Mouse (Mus musculus) cerebellum, adult 2 months (tissue): Measurements from ENCODE around the gene Prickle3. TPM values are rescaled to one million over a fixed set of nuclear protein-coding genes. Genes with fewer than 3 reads are reported as not detected.
"Not testable (repeated sequence)": the region's sequence is repeated elsewhere in the genome, so short reads cannot be mapped to it uniquely, and the experiment has no call there.

Source experiments
- DNase-seq, 2 experiments: peaks; one replicate each; pipeline ENCODE4 v3.0.0; 2021
- H3K27ac ChIP-seq: fragments of 200-500 bp; 2 replicates; pipeline ENCODE4 v1.5.1; 2012; ENCODE audit warnings: low read length, control low read depth, inconsistent platforms; ENCODE audit not compliant: insufficient read depth
- H3K27me3 ChIP-seq: fragments of 200-500 bp; 2 replicates; pipeline ENCODE4 v1.6.1; 2012; ENCODE audit warnings: inconsistent platforms, mild to moderate bottlenecking, low read length, moderate library complexity; ENCODE audit not compliant: control insufficient read depth, insufficient read depth
- H3K4me1 ChIP-seq: fragments of 200-500 bp; 2 replicates; pipeline ENCODE4 v1.6.1; 2011; ENCODE audit warnings: low read length; ENCODE audit not compliant: control insufficient read depth, insufficient read depth
- H3K4me3 ChIP-seq: fragments of 200-500 bp; replicated peaks from 2 replicates; pipeline ENCODE3; 2011; ENCODE audit warnings: mild to moderate bottlenecking, low read depth, low read length, control low read depth; ENCODE audit not compliant: insufficient read depth
- CTCF ChIP-seq: fragments of 200-500 bp; IDR thresholded peaks from 2 replicates; pipeline ENCODE4 v1.5.1; 2011; ENCODE audit warnings: low read depth, mild to moderate bottlenecking, control low read depth, low read length, moderate library complexity, borderline replicate concordance; ENCODE audit not compliant: insufficient read depth
- POLR2A ChIP-seq: fragments of 200-500 bp; IDR thresholded peaks from 2 replicates; pipeline ENCODE4 v1.6.1; 2011; ENCODE audit warnings: low read length, control low read depth, borderline replicate concordance; ENCODE audit not compliant: insufficient read depth
- WGBS: fragments of 180-500 bp; shearing (Covaris S2); methylation state at CpG from one replicate; pipeline ENCODE4 v1.1.7; 2018; 5-methylcytosine and 5-hydroxymethylcytosine counted together
- polyA plus RNA-seq: library from polyadenylated mRNA; depleted of rRNA; stranded (reverse); fragments of >200 nt; gene quantifications from 2 replicates; pipeline ENCODE4 v1.2.3, GENCODE M21; 2012; rRNA removed

Gene Prickle3
- polyA plus RNA-seq, 1 experiment = 1.7 TPM

DNA sequence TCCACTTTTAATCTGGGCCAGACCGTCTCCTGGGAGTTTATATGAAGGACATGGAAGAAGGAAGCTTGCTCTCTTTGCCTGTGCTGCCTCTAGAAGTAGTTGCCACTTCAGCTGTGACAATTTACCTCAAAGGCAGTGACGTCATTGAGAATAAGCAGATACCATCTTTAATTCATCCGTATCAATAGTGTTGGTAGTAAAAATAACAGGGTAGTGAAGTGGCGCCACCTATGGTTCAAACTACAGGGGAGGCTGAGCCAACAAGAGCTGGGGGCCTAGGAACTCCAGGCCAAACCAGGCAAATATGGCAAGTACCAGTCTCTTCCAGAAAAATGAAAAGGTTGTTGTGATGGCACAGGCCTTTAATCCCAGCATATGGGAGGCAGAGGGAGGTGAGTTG, 35.8 kb downstream of the Prickle3 start:
- Histone ChIP-seq H3K27me3 (no peaks in the 10 kb centered on the region), H3K4me3 (no peak overlapping the region), H3K27ac (no peak overlapping the region), H3K4me1 (peaks cover 5% of the 10 kb centered on the region)
- peak in 1 of 2 experiments; percentile 25 for DNase-seq
- WGBS = 29% methylated on average over 4 of the region's 4 CpGs
- no peak for TF ChIP-seq POLR2A
- peak; percentile 45; the same call in 1 of the 2 replicates for TF ChIP-seq CTCF

DNA sequence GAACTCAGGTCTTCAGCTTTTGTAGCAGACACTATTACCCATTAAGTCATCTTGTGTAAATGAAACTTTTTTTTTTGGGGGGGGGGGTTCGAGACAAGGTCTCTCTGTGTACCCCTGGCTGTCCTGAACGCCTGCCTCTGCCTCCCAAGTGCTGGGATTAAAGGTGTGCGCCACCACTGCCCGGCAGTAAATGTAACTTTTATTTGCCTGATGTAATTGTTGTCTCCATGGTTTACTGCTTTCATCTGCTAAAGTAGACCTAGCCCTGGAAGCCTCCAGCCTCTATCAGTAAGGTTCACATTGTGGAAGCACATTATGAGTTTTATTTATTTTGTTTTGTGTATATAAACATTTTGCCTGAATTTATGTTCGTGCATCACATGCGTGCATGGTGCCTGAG, 39.5 kb downstream of the Prickle3 start:
- no peaks in the 10 kb centered on the region for H3K27me3 ChIP-seq
- peak overlapping the region; percentile 32 for H3K4me3 ChIP-seq
- H3K4me1 ChIP-seq = 0 out of 2 replicates have a peak, but pooled peaks cover 3% of the 10 kb centered on the region
- WGBS = 34% methylated on average over 6 of the region's 6 CpGs
- DNase-seq = no peak
- H3K27ac ChIP-seq = no peak overlapping the region
- TF ChIP-seq CTCF (no peak), POLR2A (no peak)

DNA sequence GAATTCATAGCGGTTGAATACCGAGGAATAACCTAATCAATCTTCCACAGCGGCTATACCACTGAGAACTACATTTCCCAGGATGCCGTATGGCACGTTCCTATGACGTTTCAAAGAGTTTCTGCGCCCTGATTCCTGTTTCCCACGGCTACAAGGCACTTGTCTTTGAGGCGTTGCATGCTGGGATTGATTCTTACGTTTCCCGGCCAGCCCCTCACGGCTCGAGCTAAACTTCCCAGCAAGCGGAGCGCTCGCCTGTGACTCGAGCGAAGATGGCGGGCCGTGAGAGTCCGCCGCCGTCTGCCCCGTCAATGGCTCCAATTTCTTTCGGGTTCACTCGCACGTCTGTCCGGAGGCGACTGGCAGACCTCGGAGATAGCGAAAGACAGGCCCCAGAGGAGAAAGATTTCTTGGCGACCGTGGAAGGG, 39.9 kb downstream of the Prickle3 start, which contains the start of gene Gpkow:
Gene Gpkow, plus strand, starts transcription at position 178 of the 428 bp plus-strand sequence.
- H3K27me3 ChIP-seq = no peaks in the 10 kb centered on the region
- H3K4me1 ChIP-seq = 0 out of 2 replicates have a peak, but pooled peaks cover 3% of the 10 kb centered on the region
- no peak within 1 kb of the TSS for H3K27ac ChIP-seq
- peak within 1 kb of the TSS; percentile 88 for H3K4me3 ChIP-seq
- no peak for TF ChIP-seq CTCF
- TF ChIP-seq POLR2A = peak; percentile 67; the same call in 1 of the 2 replicates
- peak; percentile 82 to 90 for DNase-seq
- WGBS = 3% methylated on average over 33 of the region's 33 CpGs

DNA sequence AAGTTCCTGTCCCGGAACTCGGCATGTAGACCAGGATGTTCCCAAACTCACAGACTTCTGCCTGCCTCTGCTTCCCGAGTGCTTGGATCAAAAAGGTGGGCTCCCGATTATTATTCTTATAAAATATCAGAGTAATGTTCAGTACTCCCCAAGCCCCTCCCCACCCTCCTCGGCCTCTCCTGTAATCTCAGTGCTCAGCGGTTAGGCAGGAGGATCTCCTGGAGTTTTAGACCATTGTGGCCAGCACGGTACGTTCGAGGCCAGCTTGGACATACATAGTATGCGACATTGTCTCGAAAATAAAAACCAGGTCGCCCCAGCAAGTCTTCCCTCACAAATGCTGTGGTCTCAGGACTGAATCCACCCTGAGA, 56.7 kb downstream of the Prickle3 start:
- not testable (repeated sequence) for H3K27ac ChIP-seq, DNase-seq, H3K4me1 ChIP-seq, H3K27me3 ChIP-seq
- H3K4me3 ChIP-seq = peak overlapping the region; percentile 67
- 14% methylated on average over 5 of the region's 12 CpGs for WGBS

DNA sequence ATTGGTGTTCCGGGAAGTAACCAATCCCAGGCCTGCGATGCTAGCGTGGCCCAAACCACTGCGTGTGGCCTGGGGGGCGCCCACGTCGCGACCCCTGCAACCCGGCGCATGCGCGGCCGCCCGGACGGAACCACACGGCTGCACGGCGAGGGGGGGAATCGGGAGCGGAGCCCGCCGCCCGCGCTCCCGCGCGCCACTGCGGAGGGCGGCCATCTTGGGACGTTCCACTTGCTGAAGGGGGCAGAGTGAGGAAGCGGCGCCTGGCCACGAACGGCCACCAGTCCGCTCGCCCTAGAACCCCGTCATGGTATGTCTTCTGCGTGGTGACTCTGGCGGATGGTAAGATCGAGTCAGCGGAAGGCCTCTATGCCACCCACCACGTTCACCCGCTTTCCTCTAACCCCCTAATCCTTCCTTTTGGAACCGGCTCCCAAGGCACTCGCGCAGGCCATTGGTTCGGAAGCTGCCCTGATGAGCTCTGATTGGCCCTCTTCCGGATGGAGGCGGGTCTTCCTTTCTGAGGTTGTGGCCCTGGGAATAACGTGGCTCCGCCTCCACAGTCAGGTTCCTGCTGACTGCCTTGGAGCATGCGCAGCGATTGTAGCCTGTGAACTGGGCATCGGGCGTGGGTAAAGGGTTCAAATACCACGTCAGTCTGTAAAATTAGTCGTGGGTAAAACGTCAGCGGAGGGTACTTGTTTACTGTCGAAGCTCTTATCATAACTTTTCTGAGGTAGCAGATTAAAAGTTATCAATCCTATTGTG, 57.3 kb downstream of the Prickle3 start, which contains the start of gene Wdr45:
Gene Wdr45, plus strand, starts transcription at position 199 of the 765 bp plus-strand sequence.
- DNase-seq = peak; percentile 94 to 97
- H3K27me3 ChIP-seq, H3K4me1 ChIP-seq: not testable (repeated sequence)
- Histone ChIP-seq H3K27ac (peak within 1 kb of the TSS; percentile 88), H3K4me3 (peak within 1 kb of the TSS; percentile 67)
- 7% methylated on average over 44 of the region's 60 CpGs for WGBS

DNA sequence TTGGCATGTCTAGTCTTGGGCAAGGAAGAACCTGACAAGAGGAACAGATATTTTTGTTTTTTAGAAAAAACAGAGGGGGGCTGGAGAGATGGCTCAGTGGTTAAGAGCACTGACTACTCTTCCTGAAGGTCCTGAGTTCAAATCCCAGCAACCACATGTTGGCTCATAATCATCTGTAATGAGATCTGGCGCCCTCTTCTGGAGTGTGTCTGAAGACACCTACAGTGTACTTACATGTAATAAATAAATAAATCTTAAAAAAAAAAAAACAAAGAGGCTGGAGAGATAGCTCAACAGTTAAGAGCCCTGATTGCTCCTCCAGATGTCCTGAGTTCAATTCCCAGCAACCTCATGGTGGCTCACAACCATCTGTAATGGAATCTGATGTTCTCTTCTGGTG, 59.0 kb downstream of the Prickle3 start:
- H3K4me3 ChIP-seq, H3K4me1 ChIP-seq, H3K27ac ChIP-seq, DNase-seq, H3K27me3 ChIP-seq: not testable (repeated sequence)
- 35% methylated on average over 1 of the region's 1 CpGs for WGBS

Other genes with a start within 250 kb of the Prickle3 start
- 0.03 TPM in 1 of 2 replicates, not detected in the other for gene Foxp3, start 83.6 kb upstream of the Prickle3 start, polyA plus RNA-seq
- gene Ppp1r3f, start 83.0 kb upstream of the Prickle3 start, polyA plus RNA-seq = 20.6 and 21.4 TPM in 2 replicates
- gene Ccdc22, start 51.7 kb upstream of the Prickle3 start, polyA plus RNA-seq = 31.7 and 33.4 TPM in 2 replicates
- gene Cacna1f, start 50.2 kb upstream of the Prickle3 start, polyA plus RNA-seq = 0.08 and 0.13 TPM in 2 replicates
- gene Syp, start 18.8 kb upstream of the Prickle3 start, polyA plus RNA-seq = 945 and 955 TPM in 2 replicates
- 5.2 and 6.5 TPM in 2 replicates for gene Plp2, start 14.1 kb downstream of the Prickle3 start, polyA plus RNA-seq
- gene Magix, start 24.0 kb downstream of the Prickle3 start, polyA plus RNA-seq = 2.2 and 2.6 TPM in 2 replicates
- gene Gpkow, start 39.9 kb downstream of the Prickle3 start, polyA plus RNA-seq = 30.5 and 33.1 TPM in 2 replicates
- 81.8 and 82.7 TPM in 2 replicates for gene Wdr45, start 57.1 kb downstream of the Prickle3 start, polyA plus RNA-seq
- 0.54 TPM in 1 of 2 replicates, not detected in the other for gene Gm45208, start 65.0 kb downstream of the Prickle3 start, polyA plus RNA-seq
- 166 and 179 TPM in 2 replicates for gene Praf2, start 71.2 kb downstream of the Prickle3 start, polyA plus RNA-seq
- 68.3 and 82.6 TPM in 2 replicates for gene Ccdc120, start 93.6 kb downstream of the Prickle3 start, polyA plus RNA-seq
- 24.4 and 24.5 TPM in 2 replicates for gene Tfe3, start 105.3 kb downstream of the Prickle3 start, polyA plus RNA-seq
- 110 TPM in 2 replicates for gene Gripap1, start 132.5 kb downstream of the Prickle3 start, polyA plus RNA-seq
- 5.9 and 7.6 TPM in 2 replicates for gene Kcnd1, start 165.0 kb downstream of the Prickle3 start, polyA plus RNA-seq
- gene Otud5, start 184.1 kb downstream of the Prickle3 start, polyA plus RNA-seq = 49.4 and 52.5 TPM in 2 replicates
- 47.9 and 50.5 TPM in 2 replicates for gene Pim2, start 221.0 kb downstream of the Prickle3 start, polyA plus RNA-seq
- gene Slc35a2, start 226.8 kb downstream of the Prickle3 start, polyA plus RNA-seq = 40.6 and 46.8 TPM in 2 replicates
- gene Pqbp1, start 242.0 kb downstream of the Prickle3 start, polyA plus RNA-seq = 165 and 174 TPM in 2 replicates
- 27.5 TPM in 2 replicates for gene Timm17b, start 242.1 kb downstream of the Prickle3 start, polyA plus RNA-seq